Mouse (Mus musculus) heart, embryonic 11.5 days (tissue): ENCODE measurements around the gene Fbxl2. TPM values are rescaled to one million over a fixed set of nuclear protein-coding genes. Genes with fewer than 3 reads are reported as not detected.
"Not testable (repeated sequence)": the region's sequence is repeated elsewhere in the genome, so short reads cannot be mapped to it uniquely, and the experiment has no call there.

Experiments
- ATAC-seq: fragments of 200-750 bp; cut with Nextera tagmentation; replicated peaks from 2 replicates; pipeline ENCODE4 v1.8.0; 2017; ENCODE audit warnings: moderate library complexity; ENCODE audit not compliant: insufficient number of reproducible peaks, low FRiP score, low TSS enrichment
- H3K27ac ChIP-seq: fragments of 300-500 bp; sonication (generic); 2 replicates; pipeline ENCODE4 v1.5.1; 2014; ENCODE audit warnings: mild to moderate bottlenecking, low read depth, low read length
- H3K27me3 ChIP-seq: fragments of 300-500 bp; sonication (generic); 2 replicates; pipeline ENCODE4 v1.6.1; 2014; ENCODE audit warnings: mild to moderate bottlenecking, low read length, mixed read lengths; ENCODE audit not compliant: control insufficient read depth, insufficient read depth
- H3K36me3 ChIP-seq: fragments of 300-500 bp; sonication (generic); 2 replicates; pipeline ENCODE4 v1.6.1; 2014; ENCODE audit warnings: mild to moderate bottlenecking, low read length, moderate library complexity, mixed read lengths; ENCODE audit not compliant: control insufficient read depth, insufficient read depth
- H3K4me1 ChIP-seq: fragments of 300-500 bp; sonication (generic); 2 replicates; pipeline ENCODE4 v1.6.1; 2014; ENCODE audit warnings: low read length; ENCODE audit not compliant: control insufficient read depth, insufficient read depth
- H3K4me2 ChIP-seq: fragments of 300-500 bp; sonication (generic); 2 replicates; pipeline ENCODE4 v1.6.1; 2014; ENCODE audit warnings: mild to moderate bottlenecking, moderate library complexity
- H3K4me3 ChIP-seq: fragments of 300-500 bp; sonication (generic); 2 replicates; pipeline ENCODE4 v1.5.1; 2014; ENCODE audit warnings: low read depth, low read length
- H3K9ac ChIP-seq: fragments of 300-500 bp; sonication (generic); 2 replicates; pipeline ENCODE4 v1.6.1; 2014; ENCODE audit warnings: mild to moderate bottlenecking, low read depth, low read length, moderate library complexity
- H3K9me3 ChIP-seq: fragments of 300-500 bp; sonication (generic); replicated peaks from 2 replicates; pipeline ENCODE4 v1.6.1; 2016; ENCODE audit warnings: low read length; ENCODE audit not compliant: control insufficient read depth
- WGBS: fragments of 180-500 bp; shearing (Covaris S2); extraction: QIAGEN DNeasy Blood & Tissue Kit; methylation state at CpG from one replicate; pipeline ENCODE4 v1.1.7; 2014; ENCODE audit not compliant: insufficient replicate concordance; 5-methylcytosine and 5-hydroxymethylcytosine counted together
- polyA plus RNA-seq: library from polyadenylated mRNA; unstranded; fragments of >200 nt; fragmentation: Nextera tagmentation; extraction: Ambion mirVana; gene quantifications from 2 replicates; pipeline ENCODE4 v1.2.1, GENCODE M21; 2014

The Fbxl2 gene
- 2.3 and 2.6 TPM in 2 replicates for polyA plus RNA-seq

GRCm38 (mm10) chr9:114046028-114046427 lies at the start of gene Fbxl2:
Gene Fbxl2, minus strand, starts transcription at chr9:114046191.
- no peaks in the 10 kb centered on the region for H3K9me3 ChIP-seq
- H3K27me3 ChIP-seq, result no peaks in the 10 kb centered on the region
- H3K4me3 ChIP-seq, result no peak within 1 kb of the TSS
- H3K9ac ChIP-seq, result no peak within 1 kb of the TSS
- whole genome bisulfite sequencing, result 72% methylated on average over 10 of the region's 10 CpGs
- H3K36me3 ChIP-seq, result no peaks in the 10 kb centered on the region
- H3K27ac ChIP-seq, result no peak within 1 kb of the TSS
- ATAC-seq, result no peak
- no peaks in the 10 kb centered on the region for H3K4me1 ChIP-seq
- no peak within 1 kb of the TSS for H3K4me2 ChIP-seq

GRCm38 (mm10) chr9:114094854-114095253 lies 48.9 kb upstream of the Fbxl2 start:
- 85% methylated on average over 2 of the region's 2 CpGs for WGBS
- H3K4me2 ChIP-seq, result no peak overlapping the region
- H3K9ac ChIP-seq, result no peak overlapping the region
- no peak overlapping the region for H3K27ac ChIP-seq
- H3K36me3 ChIP-seq, result no peaks in the 10 kb centered on the region
- no peaks in the 10 kb centered on the region for H3K27me3 ChIP-seq
- no peaks in the 10 kb centered on the region for H3K9me3 ChIP-seq
- no peak for ATAC-seq
- no peak overlapping the region for H3K4me3 ChIP-seq
- H3K4me1 ChIP-seq, result no peaks in the 10 kb centered on the region

- not testable (repeated sequence) for H3K9me3 ChIP-seq, H3K27ac ChIP-seq, H3K4me2 ChIP-seq, H3K4me3 ChIP-seq, H3K9ac ChIP-seq, H3K27me3 ChIP-seq, ATAC-seq, H3K36me3 ChIP-seq, H3K4me1 ChIP-seq
- 23% methylated on average over 9 of the region's 9 CpGs for WGBS
These were observed 46.2 kb upstream of the Fbxl2 start for GRCm38 (mm10) chr9:114092188-114092587.

GRCm38 (mm10) chr9:114088885-114089284 lies 42.9 kb upstream of the Fbxl2 start:
- H3K27me3 ChIP-seq, H3K4me1 ChIP-seq, ATAC-seq, H3K36me3 ChIP-seq, H3K9ac ChIP-seq, H3K4me2 ChIP-seq, H3K9me3 ChIP-seq, H3K27ac ChIP-seq, H3K4me3 ChIP-seq: not testable (repeated sequence)
- 87% methylated on average over 6 of the region's 6 CpGs for WGBS

GRCm38 (mm10) chr9:114087106-114087815 lies 41.3 kb upstream of the Fbxl2 start:
- ATAC-seq, result no peak
- no peak overlapping the region for H3K27ac ChIP-seq
- H3K4me1 ChIP-seq, result no peaks in the 10 kb centered on the region
- no peaks in the 10 kb centered on the region for H3K36me3 ChIP-seq
- no peaks in the 10 kb centered on the region for H3K27me3 ChIP-seq
- no peak overlapping the region for H3K4me2 ChIP-seq
- H3K9ac ChIP-seq, result no peak overlapping the region
- no peaks in the 10 kb centered on the region for H3K9me3 ChIP-seq
- WGBS, result 71% methylated on average over 11 of the region's 11 CpGs
- H3K4me3 ChIP-seq, result no peak overlapping the region

- Histone ChIP-seq H3K27me3 (no peaks in the 10 kb centered on the region), H3K4me2 (no peak overlapping the region), H3K27ac (no peak overlapping the region), H3K9ac (no peak overlapping the region), H3K9me3 (no peaks in the 10 kb centered on the region), H3K4me1 (no peaks in the 10 kb centered on the region), H3K4me3 (no peak overlapping the region), H3K36me3 (no peaks in the 10 kb centered on the region)
- no peak for ATAC-seq
- 64% methylated on average over 3 of the region's 3 CpGs for WGBS
These were observed 40.4 kb upstream of the Fbxl2 start for GRCm38 (mm10) chr9:114086422-114086821.

- H3K36me3 ChIP-seq, result no peaks in the 10 kb centered on the region
- H3K4me3 ChIP-seq, result no peak overlapping the region
- no peak overlapping the region for H3K9ac ChIP-seq
- H3K27ac ChIP-seq, result no peak overlapping the region
- H3K4me1 ChIP-seq, result no peaks in the 10 kb centered on the region
- no peaks in the 10 kb centered on the region for H3K27me3 ChIP-seq
- ATAC-seq, result no peak
- H3K4me2 ChIP-seq, result no peak overlapping the region
- no peaks in the 10 kb centered on the region for H3K9me3 ChIP-seq
- 79% methylated on average over 19 of the region's 19 CpGs for WGBS
These were observed 27.7 kb upstream of the Fbxl2 start for GRCm38 (mm10) chr9:114073681-114074080.

- no peaks in the 10 kb centered on the region for H3K36me3 ChIP-seq
- no peaks in the 10 kb centered on the region for H3K4me1 ChIP-seq
- whole genome bisulfite sequencing, result 52% methylated on average over 6 of the region's 6 CpGs
- no peak overlapping the region for H3K9ac ChIP-seq
- H3K27me3 ChIP-seq, result no peaks in the 10 kb centered on the region
- H3K4me2 ChIP-seq, result no peak overlapping the region
- no peaks in the 10 kb centered on the region for H3K9me3 ChIP-seq
- H3K27ac ChIP-seq, result no peak overlapping the region
- ATAC-seq, result no peak
- no peak overlapping the region for H3K4me3 ChIP-seq
These were observed 23.4 kb upstream of the Fbxl2 start for GRCm38 (mm10) chr9:114069372-114069771.

- Histone ChIP-seq H3K9me3 (no peaks in the 10 kb centered on the region), H3K4me2 (no peak overlapping the region), H3K27me3 (no peaks in the 10 kb centered on the region), H3K4me3 (no peak overlapping the region), H3K36me3 (no peaks in the 10 kb centered on the region), H3K27ac (no peak overlapping the region), H3K9ac (no peak overlapping the region), H3K4me1 (no peaks in the 10 kb centered on the region)
- WGBS, result 61% methylated on average over 12 of the region's 12 CpGs
- no peak for ATAC-seq
These were observed 22.6 kb upstream of the Fbxl2 start for GRCm38 (mm10) chr9:114068494-114069053.
